Mouse (Mus musculus) CH12.LX (cell line): ENCODE measurements around the gene Serp2. TPM values are rescaled to one million over a fixed set of nuclear protein-coding genes. Genes with fewer than 3 reads are reported as not detected.

Experiments used
- DNase-seq: peaks from one replicate; pipeline ENCODE4 v3.0.0-alpha.2; 2013; ENCODE audit errors: extremely low read depth
- H3K27ac ChIP-seq: 2 replicates; pipeline ENCODE4 v1.5.1; 2012; ENCODE audit warnings: low read depth, mild to moderate bottlenecking, control low read depth, moderate library complexity; ENCODE audit not compliant: insufficient read depth
- H3K27me3 ChIP-seq: replicated peaks from 2 replicates; pipeline ENCODE3; 2012; ENCODE audit warnings: inconsistent platforms
- H3K36me3 ChIP-seq, 2 experiments: replicated peaks in 1 of 2; 2 replicates each; pipeline versions ENCODE3 to v1.6.1; 2012; ENCODE audit warnings: inconsistent platforms in 1 of 2, low read length in 1 of 2, mild to moderate bottlenecking in 1 of 2, mixed read lengths in 1 of 2, moderate library complexity in 1 of 2; ENCODE audit not compliant: control insufficient read depth in 1 of 2, insufficient read depth in 1 of 2
- H3K4me1 ChIP-seq, 2 experiments: 2 replicates each; pipeline ENCODE4 v1.6.1; 2012; ENCODE audit warnings: inconsistent platforms in 1 of 2, moderate library complexity in 1 of 2; ENCODE audit not compliant: insufficient read depth in 2 of 2, control insufficient read depth in 1 of 2
- H3K4me2 ChIP-seq: 2 replicates; pipeline ENCODE4 v1.6.1; 2012; ENCODE audit warnings: low read depth, mild to moderate bottlenecking, control low read depth; ENCODE audit not compliant: poor library complexity, insufficient read depth, severe bottlenecking
- H3K4me3 ChIP-seq, 3 experiments: fragments of 150-350 bp in 1 of 3; sonication (generic) in 1 of 3; replicated peaks in 1 of 3; 2 replicates each; pipeline versions ENCODE3 to v1.5.1; 2011 to 2012; ENCODE audit warnings: low read depth in 2 of 3, low read length in 2 of 3, mild to moderate bottlenecking in 2 of 3, moderate library complexity in 2 of 3, control low read depth in 1 of 3, improper control_type of control experiment in 1 of 3, inconsistent platforms in 1 of 3, mixed read lengths in 1 of 3; ENCODE audit not compliant: poor library complexity in 1 of 3
- H3K79me2 ChIP-seq: replicated peaks from 2 replicates; pipeline ENCODE4 v1.6.1; 2012; ENCODE audit warnings: mild to moderate bottlenecking, moderate library complexity; ENCODE audit not compliant: control insufficient read depth, poor library complexity, insufficient read depth, severe bottlenecking; ENCODE audit errors: extremely low read depth
- H3K9ac ChIP-seq: 2 replicates; pipeline ENCODE4 v1.6.1; 2012; ENCODE audit warnings: low read depth, mild to moderate bottlenecking, control low read depth, moderate library complexity; ENCODE audit not compliant: insufficient read depth
- H3K9me3 ChIP-seq: replicated peaks from 2 replicates; pipeline ENCODE3; 2012; ENCODE audit warnings: low read length, inconsistent platforms, mixed read lengths
- CHD1 ChIP-seq: IDR thresholded peaks from 2 replicates; pipeline ENCODE4 v1.6.1; 2012; ENCODE audit warnings: low read depth, low read length, improper control_type of control experiment, inconsistent platforms
- ELF1 ChIP-seq: IDR thresholded peaks from 2 replicates; pipeline ENCODE4 v1.6.1; 2014; ENCODE audit warnings: low read depth, mild to moderate bottlenecking, inconsistent platforms, low read length, improper control_type of control experiment
- EP300 ChIP-seq: IDR thresholded peaks from 2 replicates; pipeline ENCODE4 v1.6.1; 2011; ENCODE audit warnings: low read length, improper control_type of control experiment
- ETS1 ChIP-seq: conservative IDR thresholded peaks from 2 replicates; pipeline ENCODE4 v1.6.1; 2012; ENCODE audit warnings: low read depth, mild to moderate bottlenecking, inconsistent platforms, low read length, improper control_type of control experiment, moderate library complexity
- GABPA ChIP-seq: IDR thresholded peaks from 2 replicates; pipeline ENCODE4 v1.6.1; 2012; ENCODE audit warnings: low read depth, low read length, improper control_type of control experiment, inconsistent platforms; ENCODE audit not compliant: insufficient replicate concordance
- HCFC1 ChIP-seq: IDR thresholded peaks from 2 replicates; pipeline ENCODE4 v1.6.1; 2012; ENCODE audit warnings: low read depth, mild to moderate bottlenecking, inconsistent platforms, low read length, improper control_type of control experiment
- IRF4 ChIP-seq: IDR thresholded peaks from 2 replicates; pipeline ENCODE4 v1.6.1; 2014; ENCODE audit warnings: low read depth, mild to moderate bottlenecking, inconsistent platforms, low read length, improper control_type of control experiment
- JUN ChIP-seq: IDR thresholded peaks from 2 replicates; pipeline ENCODE4 v1.6.1; 2011; ENCODE audit warnings: low read depth, mild to moderate bottlenecking, low read length, improper control_type of control experiment, moderate library complexity; ENCODE audit not compliant: insufficient read depth
- JUND ChIP-seq: conservative IDR thresholded peaks from 2 replicates; pipeline ENCODE4 v1.6.1; 2011; ENCODE audit warnings: low read depth, low read length, improper control_type of control experiment
- KAT2A ChIP-seq: IDR thresholded peaks from 2 replicates; pipeline ENCODE4 v1.6.1; 2012; ENCODE audit warnings: low read length, improper control_type of control experiment, inconsistent platforms; ENCODE audit not compliant: insufficient replicate concordance
- MYC ChIP-seq: IDR thresholded peaks from 2 replicates; pipeline ENCODE4 v1.6.1; 2011; ENCODE audit warnings: low read depth, mild to moderate bottlenecking, improper control_type of control experiment, low read length
- NRF1 ChIP-seq: IDR thresholded peaks from 2 replicates; pipeline ENCODE4 v1.6.1; 2014; ENCODE audit warnings: low read depth, mild to moderate bottlenecking, inconsistent platforms, low read length, improper control_type of control experiment, moderate library complexity
- POLR2AphosphoS2 ChIP-seq: IDR thresholded peaks from 2 replicates; pipeline ENCODE4 v1.6.1; 2011; ENCODE audit warnings: low read depth, low read length, improper control_type of control experiment
- RAD21 ChIP-seq: IDR thresholded peaks from 2 replicates; pipeline ENCODE4 v1.6.1; 2011; ENCODE audit warnings: low read depth, mild to moderate bottlenecking, low read length, improper control_type of control experiment, moderate library complexity
- RCOR1 ChIP-seq: conservative IDR thresholded peaks from 2 replicates; pipeline ENCODE4 v1.6.1; 2012; ENCODE audit warnings: low read depth, mild to moderate bottlenecking, inconsistent platforms, low read length, improper control_type of control experiment
- SMC3 ChIP-seq: IDR thresholded peaks from 2 replicates; pipeline ENCODE4 v1.6.1; 2011; ENCODE audit warnings: low read depth, low read length, improper control_type of control experiment
- TBP ChIP-seq: conservative IDR thresholded peaks from 2 replicates; pipeline ENCODE4 v1.6.1; 2011; ENCODE audit warnings: low read depth, low read length, improper control_type of control experiment
- TCF12 ChIP-seq: IDR thresholded peaks from 2 replicates; pipeline ENCODE4 v1.6.1; 2014; ENCODE audit warnings: low read depth, mild to moderate bottlenecking, inconsistent platforms, low read length, improper control_type of control experiment
- UBTF ChIP-seq: IDR thresholded peaks from 2 replicates; pipeline ENCODE4 v1.6.1; 2012; ENCODE audit warnings: low read depth, mild to moderate bottlenecking, inconsistent platforms, low read length, improper control_type of control experiment, moderate library complexity
- USF1 ChIP-seq: IDR thresholded peaks from 2 replicates; pipeline ENCODE4 v1.6.1; 2014; ENCODE audit warnings: low read depth, mild to moderate bottlenecking, inconsistent platforms, low read length, improper control_type of control experiment
- USF2 ChIP-seq: conservative IDR thresholded peaks from 2 replicates; pipeline ENCODE4 v1.6.1; 2011; ENCODE audit warnings: low read depth, low read length, improper control_type of control experiment
- ZC3H11A ChIP-seq: IDR thresholded peaks from 2 replicates; pipeline ENCODE4 v1.6.1; 2012; ENCODE audit warnings: low read depth, mild to moderate bottlenecking, inconsistent platforms, low read length, improper control_type of control experiment
- ZMIZ1 ChIP-seq: IDR thresholded peaks from 2 replicates; pipeline ENCODE4 v1.6.1; 2012; ENCODE audit warnings: low read depth, mild to moderate bottlenecking, inconsistent platforms, low read length, improper control_type of control experiment
- ZNF384 ChIP-seq: IDR thresholded peaks from 2 replicates; pipeline ENCODE4 v1.6.1; 2012; ENCODE audit warnings: low read depth, low read length, improper control_type of control experiment, inconsistent platforms
- dilution Hi-C: fragments of 300-500 bp; cut with MboI; formaldehyde crosslinking; loops from 2 replicates; pipeline ENCODE4 v1.14.3; 2020; ENCODE audit warnings: low sequenced_read_pairs; ENCODE audit not compliant: extremely low pct_unique_long_range_greater_than_20kb, extremely low pct_ligation_motif_present
- in situ Hi-C: fragments of 300-500 bp; cut with MboI; formaldehyde crosslinking; loops from 3 replicates; pipeline ENCODE4 v1.14.3; 2019; ENCODE audit warnings: low sequenced_read_pairs, low pct_ligation_motif_present, low pct_unique_long_range_greater_than_20kb, mixed read lengths
- polyA plus RNA-seq: library from polyadenylated mRNA; unstranded; fragments of >175 nt; gene quantifications from 2 replicates; pipeline ENCODE4 v1.2.1, GENCODE M21; 2012; ENCODE audit warnings: low read depth; ENCODE audit not compliant: insufficient read length
- total RNA-seq, 2 experiments: library from RNA; depleted of rRNA; stranded (reverse); fragments of 300-350 nt in 1 of 2; fragments of >200 nt in 1 of 2; gene quantifications; 2 replicates each; pipeline ENCODE4 v1.2.3; 2012 to 2014

Gene Serp2
- total and polyA plus RNA-seq, 3 experiments: not detected

GRCm38 (mm10) chr14:76555263-76556030 lies 1.2 kb downstream of the Serp2 start:
- no peak overlapping the region for H3K9ac ChIP-seq
- no peaks in the 10 kb centered on the region for H3K27me3 ChIP-seq
- H3K79me2 ChIP-seq: no peaks in the 10 kb centered on the region
- TF ChIP-seq JUN (no peak), NRF1 (no peak), GABPA (no peak), ELF1 (no peak), POLR2AphosphoS2 (no peak), RCOR1 (no peak), TBP (no peak), ZC3H11A (no peak), SMC3 (no peak), USF2 (no peak), ZMIZ1 (no peak), UBTF (no peak), TCF12 (no peak), MYC (no peak), HCFC1 (no peak), JUND (no peak)
- dilution Hi-C loops (no loop called here), in situ Hi-C loops (no loop called here)
- no peak for DNase-seq
- H3K4me3 ChIP-seq: no peak overlapping the region
- H3K4me2 ChIP-seq: no peak overlapping the region
- no peaks in the 10 kb centered on the region for H3K36me3 ChIP-seq
- no peaks in the 10 kb centered on the region for H3K9me3 ChIP-seq
- H3K4me1 ChIP-seq: no peaks in the 10 kb centered on the region
- no peak overlapping the region for H3K27ac ChIP-seq

DNA sequence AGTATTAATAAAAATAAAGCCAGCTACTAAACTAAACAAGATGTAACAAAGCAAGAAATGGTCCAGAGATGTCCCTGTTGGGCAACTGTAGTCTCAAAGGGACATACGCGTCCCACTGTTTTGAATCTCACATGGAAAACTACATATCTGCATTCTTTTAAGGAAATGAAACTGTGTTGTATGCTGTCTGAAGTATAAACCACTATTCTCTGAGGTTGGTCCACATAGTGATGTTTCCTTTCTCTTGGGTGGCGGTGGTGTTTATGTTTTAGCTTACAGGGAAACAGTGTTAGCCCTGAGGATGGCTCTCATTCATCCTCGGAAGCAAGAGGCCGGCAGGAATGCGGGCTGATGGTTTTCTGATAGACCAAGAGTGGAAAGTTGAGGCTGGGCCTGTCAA lies 12.6 kb downstream of the Serp2 start:
- Histone ChIP-seq H3K4me3 (no peak overlapping the region), H3K4me2 (peak overlapping the region; percentile 60), H3K36me3 (no peaks in the 10 kb centered on the region), H3K27ac (no peak overlapping the region), H3K9me3 (no peaks in the 10 kb centered on the region), H3K79me2 (no peaks in the 10 kb centered on the region), H3K27me3 (no peaks in the 10 kb centered on the region), H3K9ac (no peak overlapping the region), H3K4me1 (peaks cover 6 to 16% of the 10 kb centered on the region in 2 experiments)
- peak; percentile 13 for DNase-seq
- in situ Hi-C loops (no loop called here), dilution Hi-C loops (no loop called here)
- no peak for TF ChIP-seq CHD1
- TF ChIP-seq KAT2A: no peak
- no peak for TF ChIP-seq ELF1
- no peak for TF ChIP-seq ETS1
- TF ChIP-seq USF1: no peak
- TF ChIP-seq EP300: peak; percentile 45
- no peak for TF ChIP-seq JUN
- TF ChIP-seq ZNF384: no peak
- peak; percentile 52; the same call in 1 of the 2 replicates for TF ChIP-seq IRF4
- no peak for TF ChIP-seq RAD21
